Mouse (Mus musculus): ENCODE results near the gene Tpcn1.
A peak's percentile ranks its signal among the peaks of the same experiment; 100 is the strongest.

Gene Tpcn1

GRCm38 (mm10) chr5:120609246-120609775 is 20.8 kb upstream of the Tpcn1 start:
- DNase-seq (ENCODE audit: low spot score in 2 of 2): no peak

DNA sequence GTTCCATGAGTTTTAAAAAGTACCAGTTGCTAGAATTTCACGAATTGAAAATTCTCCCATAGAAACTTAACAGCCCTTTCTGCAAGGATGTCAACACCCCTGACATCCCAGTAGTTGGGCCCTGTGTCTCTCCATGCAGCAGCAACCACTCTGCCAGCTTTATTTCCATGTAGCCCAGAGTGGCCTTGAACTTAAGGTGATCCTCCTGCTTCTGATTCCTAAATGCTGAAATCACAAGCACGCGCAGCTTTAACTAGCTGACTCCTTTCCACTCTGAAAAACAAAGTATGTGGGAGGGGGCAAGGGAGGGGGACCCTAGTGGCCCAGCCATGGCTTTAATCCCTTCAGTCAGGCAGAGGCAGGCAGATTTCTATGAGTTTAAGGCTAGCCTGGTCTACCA is 18.9 kb upstream of the Tpcn1 start:
- DNase-seq (ENCODE audit: low spot score in 2 of 2): no peak

- DNase-seq (ENCODE audit: low spot score in 2 of 2): no peak
Measured at GRCm38 (mm10) chr5:120606590-120607200, 18.2 kb upstream of the Tpcn1 start.

DNA sequence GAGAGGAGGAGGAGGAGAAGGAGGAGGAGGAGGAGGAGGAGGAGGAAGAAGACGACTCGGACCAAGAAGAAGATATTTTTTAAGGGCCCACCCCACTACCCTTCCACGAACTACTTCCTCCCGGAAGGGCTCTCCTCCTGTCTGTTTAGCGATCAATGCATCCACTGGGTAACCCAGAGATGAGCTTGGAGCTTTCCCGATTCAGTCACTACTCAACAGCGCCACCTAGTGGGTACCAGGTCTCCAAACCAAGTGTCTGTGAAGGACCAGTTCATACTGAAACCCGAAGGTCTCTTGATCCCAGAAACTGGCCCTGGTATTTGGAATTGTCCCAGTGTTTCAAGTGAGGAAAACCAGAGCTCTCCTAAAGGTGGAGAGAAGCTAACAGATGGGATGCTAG is 17.2 kb upstream of the Tpcn1 start:
- peak; percentile 79 to 87 for DNase-seq (ENCODE audit: low spot score in 2 of 2)

- DNase-seq (ENCODE audit: low spot score in 2 of 2): no peak
Measured at GRCm38 (mm10) chr5:120605241-120605661, 16.8 kb upstream of the Tpcn1 start.

DNA sequence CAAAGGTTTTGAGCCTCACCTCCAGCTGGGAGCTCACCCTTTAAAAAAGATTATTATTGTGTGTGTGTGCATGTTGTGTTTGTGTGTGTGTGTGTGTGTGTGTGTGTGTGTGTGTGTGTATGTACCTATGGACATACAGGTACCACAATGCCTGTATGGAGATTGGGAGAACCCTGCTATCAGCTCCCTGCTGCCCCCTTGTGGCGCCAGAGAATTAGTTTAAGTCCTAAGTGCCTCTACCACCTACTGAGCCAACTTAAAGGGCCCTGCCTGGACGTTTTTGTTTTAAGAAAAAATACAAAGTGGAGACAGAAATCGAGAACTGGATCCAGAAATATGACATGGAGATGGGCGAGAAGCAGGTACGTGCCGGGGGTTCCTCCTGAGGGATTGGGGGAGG is 16.4 kb upstream of the Tpcn1 start:
- peak in 1 of 2 experiments; percentile 74 for DNase-seq (ENCODE audit: low spot score in 2 of 2)

DNA sequence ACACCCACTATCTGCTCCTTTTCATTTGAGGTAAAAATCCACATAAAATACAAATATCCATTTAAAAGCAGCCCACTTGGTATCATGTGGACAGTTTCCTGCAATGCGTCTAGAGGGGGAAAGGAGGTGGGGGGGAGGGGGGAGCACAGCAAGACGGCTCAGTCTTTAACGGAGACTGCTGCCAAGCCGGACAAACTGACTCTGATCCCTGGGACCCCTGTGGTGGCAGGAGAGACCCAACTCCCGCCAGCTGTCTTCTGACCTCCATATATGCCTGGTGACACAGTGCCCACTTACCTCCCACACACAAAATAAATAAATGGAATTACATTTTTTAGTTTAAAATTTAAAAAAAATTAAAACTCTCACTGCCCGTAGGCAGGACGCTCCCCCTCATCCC is 15.0 kb upstream of the Tpcn1 start:
- DNase-seq (ENCODE audit: low spot score in 2 of 2): no peak

DNA sequence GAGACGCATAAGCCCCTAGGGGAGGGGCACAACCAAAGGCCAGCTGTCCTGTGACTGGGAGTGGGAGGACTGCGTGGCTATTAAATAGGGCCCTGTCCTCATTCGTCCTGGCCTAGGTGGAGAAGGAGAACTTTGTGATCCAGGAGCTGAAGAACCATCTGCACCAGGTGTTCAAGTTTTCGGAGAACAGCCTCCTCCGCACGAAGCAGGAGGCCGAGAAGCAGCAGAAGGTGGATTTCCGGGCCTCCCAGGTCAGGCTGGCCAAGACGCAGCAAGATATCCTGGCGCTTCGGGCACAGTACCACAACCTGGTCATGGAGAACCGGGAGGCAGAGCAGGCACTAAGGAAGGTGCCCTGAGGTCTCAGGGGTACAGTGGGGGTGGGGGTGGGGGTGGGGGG is 13.7 kb upstream of the Tpcn1 start:
- no peak for DNase-seq (ENCODE audit: low spot score in 2 of 2)

DNA sequence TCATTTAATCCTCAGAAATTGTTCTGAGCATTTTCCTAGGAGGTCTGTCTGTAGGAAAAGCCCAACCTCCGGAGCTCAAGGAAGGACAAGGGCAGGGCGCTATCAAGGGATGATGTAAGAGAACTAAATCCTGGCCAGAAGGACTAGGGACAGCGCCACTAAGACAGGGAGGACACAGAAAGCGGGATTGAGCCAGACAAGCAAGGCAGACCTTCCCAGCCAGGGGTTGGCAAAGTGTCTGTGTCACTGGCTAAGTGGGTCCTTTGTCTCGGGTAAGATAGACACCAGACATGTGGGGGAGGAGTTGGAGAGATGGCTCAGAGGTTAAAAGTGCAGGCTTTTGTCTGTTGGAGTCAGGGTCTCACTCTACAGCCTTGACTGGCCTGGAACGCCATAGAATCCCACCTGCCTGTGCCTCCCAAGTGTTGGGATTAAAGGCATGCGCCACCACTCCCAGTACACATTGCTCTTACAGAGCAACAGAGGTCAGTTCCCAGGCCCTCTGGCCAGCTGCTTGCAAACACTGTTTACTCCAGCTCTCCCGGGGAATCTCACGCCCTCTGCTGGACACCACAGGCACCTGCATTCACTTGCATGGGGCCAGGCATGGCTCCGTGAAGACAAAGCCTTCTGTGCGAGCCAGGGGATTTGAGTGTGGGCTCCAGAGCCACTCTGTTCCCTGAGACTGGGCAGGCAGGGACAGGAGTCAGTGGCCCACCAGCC is 12.6 kb upstream of the Tpcn1 start:
- no peak for DNase-seq (ENCODE audit: low spot score in 2 of 2)

- no peak for DNase-seq (ENCODE audit: low spot score in 2 of 2)
Measured at GRCm38 (mm10) chr5:120599625-120600024, 11.2 kb upstream of the Tpcn1 start.

- no peak for DNase-seq (ENCODE audit: low spot score in 2 of 2)
Measured at GRCm38 (mm10) chr5:120594485-120594884, 6.0 kb upstream of the Tpcn1 start.

GRCm38 (mm10) chr5:120592141-120592540 is 3.7 kb upstream of the Tpcn1 start:
- DNase-seq (ENCODE audit: low spot score in 2 of 2): no peak

GRCm38 (mm10) chr5:120590356-120591010 is 2.0 kb upstream of the Tpcn1 start:
- DNase-seq (ENCODE audit: low spot score in 2 of 2): no peak

DNA sequence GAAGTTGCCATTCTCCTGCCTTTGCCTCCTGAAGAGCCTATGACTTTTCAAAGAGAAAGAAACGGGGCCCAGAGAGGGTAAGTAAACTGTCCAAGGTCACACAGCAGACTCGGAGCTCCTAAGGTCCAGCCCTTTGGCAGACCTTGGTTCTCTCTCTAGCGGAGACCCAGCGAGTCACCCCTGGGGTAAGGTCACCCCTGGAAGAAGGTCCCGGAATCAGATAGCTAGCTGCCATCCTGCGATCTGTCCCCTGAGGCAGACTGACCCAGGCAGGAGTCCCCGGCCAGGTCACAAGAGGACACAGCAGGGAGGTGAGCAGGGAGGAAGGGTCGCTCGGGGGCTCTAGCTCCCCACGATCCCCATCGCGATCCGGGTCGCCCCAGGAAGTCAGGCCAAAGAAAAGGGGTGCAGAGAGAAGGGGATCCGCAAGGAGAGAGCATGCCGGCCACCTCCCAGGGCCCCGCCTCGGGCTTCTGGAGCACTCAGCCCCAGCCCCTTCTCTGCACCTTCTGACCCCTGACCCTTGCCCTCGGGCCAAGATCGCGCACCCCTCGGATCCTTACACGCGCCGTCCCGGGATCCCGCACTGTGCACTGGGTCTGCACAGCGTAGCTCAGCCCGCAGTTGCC is 419 bp downstream of the Tpcn1 start:
- no peak for DNase-seq (ENCODE audit: low spot score in 2 of 2)

GRCm38 (mm10) chr5:120587616-120587926 is 902 bp downstream of the Tpcn1 start:
- DNase-seq (ENCODE audit: low spot score in 2 of 2): no peak

DNA sequence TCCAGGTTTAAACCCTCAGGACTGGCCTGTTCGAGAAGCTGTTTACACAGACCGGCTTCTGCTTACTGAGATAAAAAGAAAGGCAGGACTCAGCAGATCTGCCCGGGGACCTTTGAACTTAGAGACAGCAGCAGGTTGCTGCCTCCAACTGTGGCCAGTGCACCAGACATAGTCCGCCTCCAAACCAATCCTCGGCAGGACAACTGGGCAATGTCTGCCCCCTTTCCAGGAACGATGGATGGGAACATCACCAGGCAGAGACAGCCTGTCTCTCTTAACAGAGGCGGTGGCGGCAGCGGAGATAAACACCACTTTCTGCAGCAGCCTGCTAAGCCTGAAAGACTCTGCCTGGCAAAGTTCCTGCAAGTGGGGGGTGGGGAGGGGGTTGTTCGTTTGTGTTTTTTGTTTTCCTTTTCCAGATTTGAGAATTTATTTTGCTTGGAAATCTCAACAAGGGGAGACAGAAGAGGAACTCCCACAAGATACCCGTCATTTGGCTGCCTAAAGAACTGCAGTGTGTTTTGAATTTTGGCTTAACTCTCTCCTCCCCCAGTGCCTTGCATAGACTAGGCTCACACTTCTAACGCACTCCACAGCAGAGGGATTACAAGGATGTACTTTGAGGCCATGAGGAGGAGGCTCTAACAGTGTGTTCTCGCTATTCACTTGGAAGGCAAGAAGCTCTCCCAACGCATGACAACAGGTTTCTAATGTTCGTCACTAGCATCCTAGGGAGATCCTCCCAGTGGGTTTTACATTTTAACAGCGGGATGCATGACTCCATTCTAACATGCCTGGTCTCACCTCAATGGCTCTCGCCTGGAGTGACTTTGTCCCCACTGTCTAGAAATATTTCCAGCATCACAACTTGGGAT is 1.5 kb downstream of the Tpcn1 start:
- DNase-seq (ENCODE audit: low spot score in 2 of 2): no peak

GRCm38 (mm10) chr5:120584968-120585367 is 3.5 kb downstream of the Tpcn1 start:
- DNase-seq (ENCODE audit: low spot score in 2 of 2): no peak

GRCm38 (mm10) chr5:120583511-120583910 is 5.0 kb downstream of the Tpcn1 start:
- no peak for DNase-seq (ENCODE audit: low spot score in 2 of 2)

GRCm38 (mm10) chr5:120582002-120582401 is 6.5 kb downstream of the Tpcn1 start:
- no peak for DNase-seq (ENCODE audit: low spot score in 2 of 2)

GRCm38 (mm10) chr5:120579898-120580626 is 8.4 kb downstream of the Tpcn1 start:
- DNase-seq (ENCODE audit: low spot score in 2 of 2): no peak
